Mouse (Mus musculus) forebrain, embryonic 10.5 days (tissue): Measurements from ENCODE around the gene Pfn4. TPM values are rescaled to one million over a fixed set of nuclear protein-coding genes. Genes with fewer than 3 reads are reported as not detected.

Experiments
- DNase-seq: peaks from one replicate; pipeline ENCODE4 v3.0.0-alpha.2; 2017; ENCODE audit warnings: low spot score; ENCODE audit errors: extremely low spot score
- H3K27ac ChIP-seq: fragments of 300-500 bp; sonication (generic); 2 replicates; pipeline ENCODE4 v1.5.1; 2016; ENCODE audit warnings: mild to moderate bottlenecking
- H3K27me3 ChIP-seq: fragments of 300-500 bp; sonication (generic); 2 replicates; pipeline ENCODE4 v1.6.1; 2016; ENCODE audit warnings: mild to moderate bottlenecking; ENCODE audit not compliant: poor library complexity, severe bottlenecking
- H3K36me3 ChIP-seq: fragments of 300-500 bp; sonication (generic); replicated peaks from 2 replicates; pipeline ENCODE4 v1.6.1; 2016; ENCODE audit warnings: mild to moderate bottlenecking, moderate library complexity
- H3K4me1 ChIP-seq: fragments of 300-500 bp; sonication (generic); 2 replicates; pipeline ENCODE4 v1.6.1; 2016
- H3K4me3 ChIP-seq: fragments of 300-500 bp; sonication (generic); 2 replicates; pipeline ENCODE4 v1.5.1; 2016; ENCODE audit warnings: mild to moderate bottlenecking, moderate library complexity
- H3K9me3 ChIP-seq: fragments of 300-500 bp; sonication (generic); 2 replicates; pipeline ENCODE4 v1.6.1; 2016; ENCODE audit warnings: mild to moderate bottlenecking, moderate library complexity
- WGBS: fragments of 180-500 bp; shearing (Covaris S2); methylation state at CpG from one replicate; pipeline ENCODE4 v1.1.7; 2016; 5-methylcytosine and 5-hydroxymethylcytosine counted together
- polyA plus RNA-seq: library from polyadenylated mRNA; unstranded; fragments of >200 nt; fragmentation: Nextera tagmentation; extraction: Ambion mirVana; gene quantifications from 2 replicates; pipeline ENCODE4 v1.2.1, GENCODE M21; 2016

The Pfn4 gene
- polyA plus RNA-seq, 1 experiment from 2014 or later: 3.2 TPM

GRCm38 (mm10) chr12:4811705-4812104 lies 42.9 kb downstream of the Pfn4 start:
- Histone ChIP-seq H3K4me3 (no peak overlapping the region), H3K36me3 (no peaks in the 10 kb centered on the region), H3K4me1 (peaks cover 4% of the 10 kb centered on the region), H3K9me3 (peaks cover 3% of the 10 kb centered on the region; the same call in 1 of the 2 replicates), H3K27ac (no peak overlapping the region), H3K27me3 (no peaks in the 10 kb centered on the region)
- whole genome bisulfite sequencing: 76% methylated on average over 3 of the region's 3 CpGs
- DNase-seq: no peak

- no peak for DNase-seq
- WGBS: 89% methylated on average over 4 of the region's 4 CpGs
Observed at GRCm38 (mm10) chr12:4813636-4814035, 44.8 kb downstream of the Pfn4 start.

GRCm38 (mm10) chr12:4816680-4817360 lies 48.0 kb downstream of the Pfn4 start:
- DNase-seq: no peak
- Histone ChIP-seq H3K4me3 (peak overlapping the region; percentile 87), H3K27ac (peak overlapping the region; percentile 89), H3K27me3 (no peaks in the 10 kb centered on the region), H3K36me3 (peaks cover 20% of the 10 kb centered on the region), H3K4me1 (peaks cover 21% of the 10 kb centered on the region), H3K9me3 (no peaks in the 10 kb centered on the region)
- WGBS: 11% methylated on average over 24 of the region's 24 CpGs

More at GRCm38 (mm10) chr12:4813636-4814035, 44.8 kb downstream of the Pfn4 start:
- Histone ChIP-seq H3K27me3 (no peaks in the 10 kb centered on the region), H3K36me3 (no peaks in the 10 kb centered on the region), H3K4me1 (peaks cover 16% of the 10 kb centered on the region), H3K9me3 (peaks cover 3% of the 10 kb centered on the region; the same call in 1 of the 2 replicates), H3K4me3 (no peak overlapping the region), H3K27ac (no peak overlapping the region)

GRCm38 (mm10) chr12:4817361-4818101 lies 48.7 kb downstream of the Pfn4 start, which contains the start of gene Sf3b6:
TSS of gene Sf3b6 (plus strand) at chr12:4817544.
- H3K27me3 ChIP-seq: no peaks in the 10 kb centered on the region
- peaks cover 28% of the 10 kb centered on the region for H3K36me3 ChIP-seq
- no peaks in the 10 kb centered on the region for H3K9me3 ChIP-seq
- peak within 1 kb of the TSS; percentile 89 for H3K27ac ChIP-seq
- peaks cover 21% of the 10 kb centered on the region for H3K4me1 ChIP-seq
- under 1% methylated on average over 49 of the region's 49 CpGs for WGBS
- DNase-seq: peak; percentile 99
- H3K4me3 ChIP-seq: peak within 1 kb of the TSS; percentile 87

GRCm38 (mm10) chr12:4827256-4827655 lies 58.4 kb downstream of the Pfn4 start:
- Histone ChIP-seq H3K9me3 (no peaks in the 10 kb centered on the region), H3K4me1 (no peaks in the 10 kb centered on the region), H3K4me3 (no peak overlapping the region), H3K27me3 (no peaks in the 10 kb centered on the region), H3K27ac (no peak overlapping the region), H3K36me3 (peaks cover 94% of the 10 kb centered on the region)
- 77% methylated on average over 3 of the region's 3 CpGs for WGBS
- no peak for DNase-seq

Other genes with a start within 250 kb of the Pfn4 start
- 13.8 and 14.5 TPM in 2 replicates for gene Itsn2, start 176.4 kb upstream of the Pfn4 start, polyA plus RNA-seq
- gene Gm3625, start 176.1 kb upstream of the Pfn4 start, polyA plus RNA-seq: not detected in 2 replicates
- 0.23 and 0.35 TPM in 2 replicates for gene Fam228a, start 30.6 kb upstream of the Pfn4 start, polyA plus RNA-seq
- 2.1 and 2.9 TPM in 2 replicates for gene Fam228b, start 245 bp downstream of the Pfn4 start, polyA plus RNA-seq
- gene Sf3b6, start 48.5 kb downstream of the Pfn4 start, polyA plus RNA-seq: 331 and 332 TPM in 2 replicates
- gene Fkbp1b, start 72.6 kb downstream of the Pfn4 start, polyA plus RNA-seq: 4.3 and 6.2 TPM in 2 replicates
- 28.6 and 29.3 TPM in 2 replicates for gene Wdcp, start 74.3 kb downstream of the Pfn4 start, polyA plus RNA-seq
- gene Mfsd2b, start 105.3 kb downstream of the Pfn4 start, polyA plus RNA-seq: 3.7 and 4.8 TPM in 2 replicates
- 22.1 and 25.4 TPM in 2 replicates for gene Ubxn2a, start 138.7 kb downstream of the Pfn4 start, polyA plus RNA-seq
- gene Atad2b, start 148.3 kb downstream of the Pfn4 start, polyA plus RNA-seq: 11.3 and 12.7 TPM in 2 replicates